Mouse (Mus musculus) ovary, adult 18-20 months (tissue): ENCODE measurements around the gene Adcy9.
A peak's percentile ranks its signal among the peaks of the same experiment; 100 is the strongest.

Experiments
- DNase-seq: peaks from one replicate; pipeline ENCODE4 v3.0.0; 2022; ENCODE audit warnings: low spot score, mixed read lengths

Adcy9 gene

GRCm38 (mm10) chr16:4318001-4318526 is 102.2 kb downstream of the Adcy9 start:
- peak; percentile 45 for DNase-seq

GRCm38 (mm10) chr16:4316094-4316474 is 104.2 kb downstream of the Adcy9 start:
- peak; percentile 71 for DNase-seq

- DNase-seq, result no peak
Observed at GRCm38 (mm10) chr16:4315352-4316093, 104.8 kb downstream of the Adcy9 start.

GRCm38 (mm10) chr16:4314891-4315290 is 105.4 kb downstream of the Adcy9 start:
- no peak for DNase-seq

GRCm38 (mm10) chr16:4312018-4312417 is 108.3 kb downstream of the Adcy9 start:
- DNase-seq, result no peak

GRCm38 (mm10) chr16:4311608-4312007 is 108.7 kb downstream of the Adcy9 start:
- no peak for DNase-seq

GRCm38 (mm10) chr16:4307795-4308194 is 112.5 kb downstream of the Adcy9 start:
- no peak for DNase-seq

- no peak for DNase-seq
Observed at GRCm38 (mm10) chr16:4304176-4304922, 115.9 kb downstream of the Adcy9 start.

- DNase-seq, result no peak
Observed at GRCm38 (mm10) chr16:4303554-4303953, 116.7 kb downstream of the Adcy9 start.

- no peak for DNase-seq
Observed at GRCm38 (mm10) chr16:4300280-4300679, 120.0 kb downstream of the Adcy9 start.

GRCm38 (mm10) chr16:4293259-4293658 is 127.0 kb downstream of the Adcy9 start:
- no peak for DNase-seq

- no peak for DNase-seq
Observed at GRCm38 (mm10) chr16:4289507-4289906, 130.8 kb downstream of the Adcy9 start.

GRCm38 (mm10) chr16:4286593-4286992 is 133.7 kb downstream of the Adcy9 start:
- no peak for DNase-seq

- DNase-seq, result no peak
Observed at GRCm38 (mm10) chr16:4285257-4285656, 135.0 kb downstream of the Adcy9 start.

- DNase-seq, result no peak
Observed at GRCm38 (mm10) chr16:4283267-4283851, 136.9 kb downstream of the Adcy9 start.

- DNase-seq, result no peak
Observed at GRCm38 (mm10) chr16:4281470-4281869, 138.8 kb downstream of the Adcy9 start.

- no peak for DNase-seq
Observed at GRCm38 (mm10) chr16:4280949-4281348, 139.3 kb downstream of the Adcy9 start.

GRCm38 (mm10) chr16:4279601-4280000 is 140.7 kb downstream of the Adcy9 start:
- no peak for DNase-seq

GRCm38 (mm10) chr16:4276621-4277020 is 143.7 kb downstream of the Adcy9 start:
- DNase-seq, result no peak

GRCm38 (mm10) chr16:4276151-4276550 is 144.1 kb downstream of the Adcy9 start:
- no peak for DNase-seq

GRCm38 (mm10) chr16:4273702-4274476 is 146.4 kb downstream of the Adcy9 start:
- DNase-seq, result peak; percentile 63

- DNase-seq, result no peak
Observed at GRCm38 (mm10) chr16:4272254-4272653, 148.0 kb downstream of the Adcy9 start.
